Mouse (Mus musculus): Measurements from ENCODE around the gene Dnajc9. TPM values are rescaled to one million over a fixed set of nuclear protein-coding genes. Genes with fewer than 3 reads are reported as not detected.

Gene Dnajc9
- polyA plus RNA-seq, 1 experiment, result 90.4 TPM

DNA sequence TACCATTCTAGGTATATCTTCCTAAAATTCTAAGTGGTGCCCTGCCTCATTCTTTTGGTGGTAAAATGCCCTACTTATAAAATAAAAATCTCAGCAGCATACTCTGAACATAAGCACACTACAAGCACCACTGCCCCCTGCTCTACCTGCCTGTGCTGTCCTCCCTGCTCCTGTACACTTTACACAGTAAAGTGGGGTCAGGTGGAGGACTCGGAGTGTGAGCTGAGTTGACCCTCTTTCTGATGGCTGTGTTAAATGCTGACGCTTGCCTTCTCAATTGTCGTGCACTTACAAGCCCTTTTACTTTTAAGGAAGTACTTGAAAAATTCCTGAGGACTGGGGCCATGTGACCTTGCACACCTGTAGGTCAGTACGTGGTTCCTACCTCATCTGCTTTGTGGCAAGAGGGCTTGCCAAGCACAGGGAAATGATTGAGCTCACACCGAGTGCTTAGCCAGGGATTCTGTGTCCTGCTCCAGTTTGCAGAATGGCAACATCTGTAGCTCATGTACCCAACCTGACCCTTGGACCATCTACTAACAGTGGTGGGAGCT, 9.5 kb downstream of the Dnajc9 start:
- 26% methylated on average over 5 of the region's 5 CpGs for WGBS
- TF ChIP-seq CTCF (IDR thresholded peaks at IDR 0.05; ENCODE audit: control insufficient read depth, insufficient read depth, low read length) (no peak), POLR2A (IDR thresholded peaks at IDR 0.05; ENCODE audit: borderline replicate concordance, control insufficient read depth, low read depth, low read length) (no peak)
- peak overlapping the region; percentile 69 for H3K27ac ChIP-seq (ENCODE audit: control insufficient read depth, insufficient read depth, low read depth, low read length, poor library complexity)
- H3K4me3 ChIP-seq (replicated peaks; ENCODE audit: control insufficient read depth, low read depth, low read length), result peak overlapping the region; percentile 31
- peaks cover 1% of the 10 kb centered on the region; the same call in 1 of the 2 replicates for H3K4me1 ChIP-seq (ENCODE audit: control insufficient read depth, insufficient read depth, low read length)

DNA sequence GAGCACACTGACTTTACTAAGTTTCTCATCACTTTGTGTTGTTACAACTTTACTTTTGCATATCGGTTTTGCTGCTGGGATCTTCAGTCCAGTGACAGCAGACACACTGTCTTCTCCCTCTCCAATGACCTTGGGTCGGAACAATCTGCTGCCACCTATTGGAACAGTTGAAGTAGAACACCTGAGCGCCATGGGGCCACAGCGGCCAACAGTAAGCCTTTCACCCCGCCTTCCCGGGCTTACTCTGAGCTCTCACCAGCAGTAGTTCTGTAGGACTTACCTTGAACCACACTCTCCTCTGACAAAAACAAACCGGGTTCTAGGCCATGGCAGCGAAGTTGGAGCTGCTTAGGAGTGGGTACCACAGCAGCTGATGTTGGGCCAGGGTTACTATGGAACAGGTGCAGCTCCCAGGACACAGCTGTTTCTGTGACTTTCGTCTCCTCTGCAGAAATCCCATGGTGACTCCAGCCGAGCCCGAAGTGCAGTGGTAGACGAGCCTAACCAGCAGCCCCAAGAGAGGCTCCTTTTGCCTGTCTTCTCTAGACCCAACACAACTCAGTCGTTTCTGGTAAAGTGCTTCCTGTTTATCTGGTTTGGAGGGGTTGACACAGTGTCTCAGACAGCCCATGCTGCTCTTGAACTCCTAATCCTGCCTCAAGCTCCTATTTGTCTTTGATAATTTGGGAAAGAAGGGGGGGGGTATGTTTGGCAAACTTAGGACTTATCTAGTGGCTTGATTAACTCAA, 10.2 kb downstream of the Dnajc9 start:
- peak overlapping the region; percentile 27 for H3K4me3 ChIP-seq (replicated peaks; ENCODE audit: control insufficient read depth, low read depth, low read length)
- peak; percentile 82 for TF ChIP-seq CTCF (IDR thresholded peaks at IDR 0.05; ENCODE audit: control insufficient read depth, insufficient read depth, low read length)
- no peak for TF ChIP-seq POLR2A (IDR thresholded peaks at IDR 0.05; ENCODE audit: borderline replicate concordance, control insufficient read depth, low read depth, low read length)
- peaks cover 1% of the 10 kb centered on the region; the same call in 1 of the 2 replicates for H3K4me1 ChIP-seq (ENCODE audit: control insufficient read depth, insufficient read depth, low read length)
- H3K27ac ChIP-seq (ENCODE audit: control insufficient read depth, insufficient read depth, low read depth, low read length, poor library complexity), result peak overlapping the region; percentile 87
- 24% methylated on average over 13 of the region's 13 CpGs for WGBS

DNA sequence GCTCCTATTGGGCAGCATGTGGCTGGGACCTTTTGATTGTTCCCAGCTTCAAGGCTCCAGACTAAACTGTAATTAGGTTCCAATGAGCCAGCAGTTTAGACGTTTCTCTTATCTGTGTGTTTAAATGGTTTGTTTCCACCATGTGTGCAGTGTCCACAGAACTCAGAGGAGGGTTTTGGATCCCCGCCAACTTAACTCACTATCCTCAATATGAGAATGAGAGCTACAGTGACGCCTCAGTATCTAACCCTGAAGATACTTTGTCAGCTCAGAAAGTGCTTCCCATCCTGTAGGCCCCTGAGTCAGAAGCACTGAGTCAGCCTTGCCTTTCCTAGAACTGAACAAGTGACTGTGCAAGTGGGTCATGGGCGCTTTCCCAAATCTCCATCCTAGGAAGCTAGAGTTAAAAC, 11.6 kb downstream of the Dnajc9 start:
- H3K4me3 ChIP-seq (replicated peaks; ENCODE audit: control insufficient read depth, low read depth, low read length), result no peak overlapping the region
- peaks cover 1% of the 10 kb centered on the region; the same call in 1 of the 2 replicates for H3K4me1 ChIP-seq (ENCODE audit: control insufficient read depth, insufficient read depth, low read length)
- no peak overlapping the region for H3K27ac ChIP-seq (ENCODE audit: control insufficient read depth, insufficient read depth, low read depth, low read length, poor library complexity)
- TF ChIP-seq POLR2A (IDR thresholded peaks at IDR 0.05; ENCODE audit: borderline replicate concordance, control insufficient read depth, low read depth, low read length), result no peak
- TF ChIP-seq CTCF (IDR thresholded peaks at IDR 0.05; ENCODE audit: control insufficient read depth, insufficient read depth, low read length), result no peak
- WGBS, result 72% methylated on average over 4 of the region's 4 CpGs

DNA sequence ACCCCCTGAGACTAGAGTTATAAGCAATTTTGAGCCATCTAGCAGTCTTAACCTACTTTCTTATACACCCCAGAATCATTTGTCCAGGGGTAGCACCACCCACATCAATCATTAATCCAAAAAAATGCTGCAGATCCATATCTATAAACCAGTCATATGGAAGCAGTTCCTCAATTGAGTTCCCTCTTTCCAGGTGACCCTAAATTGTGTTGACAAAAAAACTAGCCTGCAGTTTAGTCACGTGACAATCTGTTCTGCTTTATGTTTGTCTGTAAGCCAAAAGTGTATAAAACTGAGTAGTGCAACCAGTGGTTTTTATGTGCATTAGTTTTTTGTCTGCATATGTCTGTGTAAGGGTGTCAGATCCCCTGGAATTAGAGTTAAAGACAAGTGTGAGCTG, 16.9 kb downstream of the Dnajc9 start:
- WGBS, result 68% methylated on average over 1 of the region's 1 CpGs

DNA sequence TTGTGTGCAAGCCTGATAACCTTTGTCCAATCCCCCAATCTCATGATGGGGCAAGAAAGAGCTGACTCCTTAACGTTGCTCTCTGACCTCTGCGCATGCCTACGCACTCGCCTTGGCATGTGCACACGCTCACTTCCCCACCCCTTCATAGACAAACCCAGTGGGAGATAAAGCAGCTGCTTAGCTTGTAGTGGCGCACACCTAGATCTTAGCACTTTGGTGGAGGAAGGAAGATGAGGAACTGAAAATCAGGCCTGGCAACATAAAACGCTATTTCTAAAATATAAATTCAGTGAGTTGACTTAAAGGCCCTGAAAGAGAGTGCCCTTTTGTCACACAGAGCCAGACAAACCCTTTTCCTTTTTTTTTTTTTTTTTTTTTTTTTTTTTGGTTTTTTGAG, 17.9 kb downstream of the Dnajc9 start:
- peaks cover 2% of the 10 kb centered on the region; the same call in 1 of the 2 replicates for H3K4me1 ChIP-seq (ENCODE audit: control insufficient read depth, insufficient read depth, low read length)
- 41% methylated on average over 7 of the region's 7 CpGs for WGBS
- no peak for TF ChIP-seq POLR2A (IDR thresholded peaks at IDR 0.05; ENCODE audit: borderline replicate concordance, control insufficient read depth, low read depth, low read length)
- H3K4me3 ChIP-seq (replicated peaks; ENCODE audit: control insufficient read depth, low read depth, low read length), result no peak overlapping the region
- no peak overlapping the region for H3K27ac ChIP-seq (ENCODE audit: control insufficient read depth, insufficient read depth, low read depth, low read length, poor library complexity)

More for the DNA sequence above, 16.9 kb downstream of the Dnajc9 start:
- H3K4me1 ChIP-seq (ENCODE audit: control insufficient read depth, insufficient read depth, low read length), result peaks cover 2% of the 10 kb centered on the region; the same call in 1 of the 2 replicates
- TF ChIP-seq CTCF (IDR thresholded peaks at IDR 0.05; ENCODE audit: control insufficient read depth, insufficient read depth, low read length) (no peak), POLR2A (IDR thresholded peaks at IDR 0.05; ENCODE audit: borderline replicate concordance, control insufficient read depth, low read depth, low read length) (no peak)
- no peak overlapping the region for H3K4me3 ChIP-seq (replicated peaks; ENCODE audit: control insufficient read depth, low read depth, low read length)
- no peak overlapping the region for H3K27ac ChIP-seq (ENCODE audit: control insufficient read depth, insufficient read depth, low read depth, low read length, poor library complexity)

DNA sequence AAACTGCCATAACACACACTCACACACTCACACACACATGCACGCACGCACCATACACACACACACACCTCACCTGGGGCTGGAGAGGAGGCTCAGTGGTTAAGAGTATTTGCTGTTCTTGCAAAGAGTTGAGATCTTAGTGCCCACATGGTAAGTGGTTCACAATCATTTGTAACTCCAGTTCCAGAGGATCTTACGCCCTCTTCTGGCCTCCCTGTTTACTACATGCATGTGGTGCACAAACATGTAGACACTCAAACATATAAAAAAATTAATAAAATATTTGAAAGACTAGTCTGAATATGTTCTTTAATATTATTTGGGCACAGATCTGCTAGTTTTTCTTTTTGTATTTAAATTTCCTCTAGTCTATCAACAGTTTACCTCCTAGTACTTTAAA, 20.4 kb downstream of the Dnajc9 start:
- Histone ChIP-seq H3K27ac (ENCODE audit: control insufficient read depth, insufficient read depth, low read depth, low read length, poor library complexity) (no peak overlapping the region), H3K4me3 (replicated peaks; ENCODE audit: control insufficient read depth, low read depth, low read length) (no peak overlapping the region), H3K4me1 (ENCODE audit: control insufficient read depth, insufficient read depth, low read length) (peaks cover 2% of the 10 kb centered on the region)
- WGBS, result 87% methylated on average over 3 of the region's 3 CpGs
- TF ChIP-seq POLR2A (IDR thresholded peaks at IDR 0.05; ENCODE audit: borderline replicate concordance, control insufficient read depth, low read depth, low read length) (no peak), CTCF (IDR thresholded peaks at IDR 0.05; ENCODE audit: control insufficient read depth, insufficient read depth, low read length) (peak; percentile 6; the same call in 1 of the 2 replicates)

DNA sequence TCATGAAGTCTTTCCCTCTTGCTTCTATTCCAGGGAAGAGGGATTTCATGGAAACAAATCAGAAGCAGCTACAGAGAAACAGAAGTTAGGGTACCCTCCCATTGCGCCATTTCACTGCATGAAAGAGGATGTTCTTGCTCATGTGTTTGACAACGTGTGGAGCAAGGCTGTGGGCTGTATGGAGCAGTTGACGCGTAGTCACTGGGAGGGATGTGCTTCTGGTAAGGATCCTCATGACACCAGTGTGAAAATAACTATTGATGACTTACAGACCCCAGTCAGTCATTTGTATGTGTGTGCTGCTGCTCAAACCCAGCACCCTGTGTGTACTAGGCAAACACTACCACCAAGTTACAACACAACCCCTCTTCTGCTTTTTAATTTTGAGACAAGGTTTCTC, 25.5 kb downstream of the Dnajc9 start:
- Histone ChIP-seq H3K4me3 (replicated peaks; ENCODE audit: control insufficient read depth, low read depth, low read length) (no peak overlapping the region), H3K4me1 (ENCODE audit: control insufficient read depth, insufficient read depth, low read length) (peaks cover 2% of the 10 kb centered on the region; the same call in 1 of the 2 replicates), H3K27ac (ENCODE audit: control insufficient read depth, insufficient read depth, low read depth, low read length, poor library complexity) (peak overlapping the region; percentile 74)
- 51% methylated on average over 4 of the region's 4 CpGs for WGBS
- TF ChIP-seq CTCF (IDR thresholded peaks at IDR 0.05; ENCODE audit: control insufficient read depth, insufficient read depth, low read length) (no peak), POLR2A (IDR thresholded peaks at IDR 0.05; ENCODE audit: borderline replicate concordance, control insufficient read depth, low read depth, low read length) (no peak)

DNA sequence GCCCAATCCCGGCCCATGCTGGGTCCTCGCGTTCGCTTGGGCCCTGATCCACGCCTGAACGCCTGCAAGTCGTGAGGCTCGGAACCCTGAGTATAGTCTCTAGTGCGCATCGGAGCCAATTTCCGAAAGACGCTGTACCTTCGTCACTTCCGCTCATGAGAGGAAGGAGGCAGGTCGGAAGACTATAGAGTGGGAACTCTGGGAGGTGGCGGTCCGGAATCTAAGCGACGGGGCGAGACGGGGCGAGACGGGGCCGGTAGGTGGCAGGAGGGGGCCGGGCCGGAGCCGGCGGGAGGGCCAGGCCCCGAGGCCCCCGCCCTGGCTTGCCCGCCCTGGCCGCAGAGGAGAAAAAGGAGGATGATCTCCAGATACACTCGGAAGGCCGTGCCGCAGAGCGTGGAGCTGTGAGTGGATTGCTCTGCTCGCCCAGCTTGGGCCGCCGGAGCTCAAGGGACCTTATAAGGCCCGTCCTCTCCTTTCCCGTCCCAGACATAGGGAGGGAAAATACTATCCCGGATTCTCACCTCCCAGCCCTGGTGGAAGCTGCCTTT, 40.6 kb downstream of the Dnajc9 start, which contains the start of the genes Ecd and Fam149b:
Gene Ecd (minus strand): TSS at position 131 of the 551 bp plus-strand sequence.
Gene Fam149b (plus strand): TSS at position 172 of the 551 bp plus-strand sequence.
- H3K4me1 ChIP-seq (ENCODE audit: control insufficient read depth, insufficient read depth, low read length), result no peaks in the 10 kb centered on the region
- WGBS, result 1% methylated on average over 42 of the region's 42 CpGs
- H3K27ac ChIP-seq (ENCODE audit: control insufficient read depth, insufficient read depth, low read depth, low read length, poor library complexity), result peak within 1 kb of the TSS; percentile 82
- H3K4me3 ChIP-seq (replicated peaks; ENCODE audit: control insufficient read depth, low read depth, low read length), result peak within 1 kb of the TSS; percentile 92
- TF ChIP-seq CTCF (IDR thresholded peaks at IDR 0.05; ENCODE audit: control insufficient read depth, insufficient read depth, low read length), result peak; percentile 47; the same call in 1 of the 2 replicates
- peak; percentile 65 for TF ChIP-seq POLR2A (IDR thresholded peaks at IDR 0.05; ENCODE audit: borderline replicate concordance, control insufficient read depth, low read depth, low read length)

All from bone marrow, adult 2 months (tissue).